Mouse (Mus musculus) ES-Bruce4 (cell line): ENCODE data around the gene Kdf1.

ENCODE experiments used
- CTCF ChIP-seq: IDR thresholded peaks from one replicate; pipeline ENCODE4 v1.8.1; 2011; ENCODE audit warnings: low read depth, low read length
- EP300 ChIP-seq: IDR thresholded peaks from 2 replicates; pipeline ENCODE4 v1.6.1; 2011; ENCODE audit warnings: low read depth, low read length; ENCODE audit not compliant: insufficient read depth
- POLR2A ChIP-seq: IDR thresholded peaks from one replicate; pipeline ENCODE4 v1.8.1; 2011; ENCODE audit warnings: low read length; ENCODE audit not compliant: insufficient read depth

DNA sequence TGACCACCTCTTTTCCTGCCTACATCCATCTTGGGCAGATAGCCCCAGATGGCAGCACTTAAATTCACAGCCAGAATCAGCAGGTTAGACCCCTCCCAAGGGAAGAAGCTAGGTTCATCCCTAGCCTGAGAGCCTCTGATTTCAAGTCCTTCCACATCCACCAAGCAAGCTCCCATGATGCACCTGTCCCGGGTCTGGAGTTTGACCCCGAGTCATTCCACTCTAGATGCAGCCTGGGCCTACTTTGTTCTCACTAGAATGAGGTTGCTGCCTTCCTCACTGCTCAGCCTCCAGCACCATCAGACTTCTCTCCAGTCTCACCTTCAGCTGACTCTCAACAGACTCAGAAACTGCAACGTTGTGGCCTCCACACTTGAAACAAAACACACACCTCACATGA, 17.3 kb downstream of the Kdf1 start:
- TF ChIP-seq CTCF (no peak), POLR2A (no peak), EP300 (no peak)
